Mouse (Mus musculus): Measurements from ENCODE around the gene Galnt15. TPM values are rescaled to one million over a fixed set of nuclear protein-coding genes. Genes with fewer than 3 reads are reported as not detected.

Galnt15 gene
- polyA plus RNA-seq, 1 experiment from 2014 or later: 0.51 TPM

- Histone ChIP-seq H3K4me1 (ENCODE audit: control insufficient read depth, insufficient read depth, low read length) (no peaks in the 10 kb centered on the region), H3K27ac (ENCODE audit: low read length) (no peak overlapping the region), H3K4me2 (ENCODE audit: low read depth, low read length) (no peak overlapping the region), H3K4me3 (ENCODE audit: low read length) (no peak overlapping the region), H3K27me3 (ENCODE audit: control insufficient read depth, insufficient read depth, low read length) (no peaks in the 10 kb centered on the region), H3K36me3 (ENCODE audit: control insufficient read depth, insufficient read depth) (peaks cover 13% of the 10 kb centered on the region), H3K9me3 (replicated peaks; ENCODE audit: control insufficient read depth, low read length) (no peaks in the 10 kb centered on the region), H3K9ac (ENCODE audit: low read length) (no peak overlapping the region)
- 23% methylated on average over 7 of the region's 7 CpGs for WGBS
- ATAC-seq (replicated peaks; ENCODE audit: extremely low read depth, insufficient read depth, low FRiP score): no peak
Measured at GRCm38 (mm10) chr14:32105663-32106062, 76.9 kb downstream of the Galnt15 start.

- no peaks in the 10 kb centered on the region for H3K27me3 ChIP-seq (ENCODE audit: control insufficient read depth, insufficient read depth, low read length)
- H3K27ac ChIP-seq (ENCODE audit: low read length): no peak overlapping the region
- peaks cover 9% of the 10 kb centered on the region for H3K36me3 ChIP-seq (ENCODE audit: control insufficient read depth, insufficient read depth)
- no peak for ATAC-seq (replicated peaks; ENCODE audit: extremely low read depth, insufficient read depth, low FRiP score)
- H3K4me2 ChIP-seq (ENCODE audit: low read depth, low read length): no peak overlapping the region
- no peak overlapping the region for H3K9ac ChIP-seq (ENCODE audit: low read length)
- H3K9me3 ChIP-seq (replicated peaks; ENCODE audit: control insufficient read depth, low read length): no peaks in the 10 kb centered on the region
- no peaks in the 10 kb centered on the region for H3K4me1 ChIP-seq (ENCODE audit: control insufficient read depth, insufficient read depth, low read length)
- H3K4me3 ChIP-seq (ENCODE audit: low read length): no peak overlapping the region
- 80% methylated on average over 4 of the region's 4 CpGs for WGBS
Measured at GRCm38 (mm10) chr14:32106911-32107310, 78.1 kb downstream of the Galnt15 start.

Other genes with a start within 250 kb of the Galnt15 start
- gene Ankrd28, start 198.3 kb upstream of the Galnt15 start, polyA plus RNA-seq (2015; fragmentation: Nextera tagmentation; extraction: Ambion mirVana): 5.3 TPM in 2 replicates
- 44.4 and 51.6 TPM in 2 replicates for gene Oxnad1, start 56.4 kb downstream of the Galnt15 start, polyA plus RNA-seq (2015; fragmentation: Nextera tagmentation; extraction: Ambion mirVana)
- gene Dph3, start 56.7 kb downstream of the Galnt15 start, polyA plus RNA-seq (2015; fragmentation: Nextera tagmentation; extraction: Ambion mirVana): 71.6 and 73.3 TPM in 2 replicates
- not detected in 2 replicates for gene Msmb, start 113.0 kb downstream of the Galnt15 start, polyA plus RNA-seq (2015; fragmentation: Nextera tagmentation; extraction: Ambion mirVana)
- 123 and 130 TPM in 2 replicates for gene Ncoa4, start 130.9 kb downstream of the Galnt15 start, polyA plus RNA-seq (2015; fragmentation: Nextera tagmentation; extraction: Ambion mirVana)
- 274 and 354 TPM in 2 replicates for gene Timm23, start 172.9 kb downstream of the Galnt15 start, polyA plus RNA-seq (2015; fragmentation: Nextera tagmentation; extraction: Ambion mirVana)
- gene Parg, start 173.0 kb downstream of the Galnt15 start, polyA plus RNA-seq (2015; fragmentation: Nextera tagmentation; extraction: Ambion mirVana): 25.0 and 26.6 TPM in 2 replicates